Mouse (Mus musculus) urinary bladder, postnatal 25 days (tissue): ENCODE measurements at regions not wholly inside any gene's neighbourhood (a gene's known extent, or its start where the extent isn't known, plus 50 kb on each side); places are given as distances from the start of the nearest gene placed in this dataset.

Experiments used
- DNase-seq: peaks from one replicate; pipeline ENCODE4 v3.0.0; 2022; ENCODE audit warnings: low spot score

GRCm38 (mm10) chr7:40670401-40670800, 227.7 kb upstream of the Vstm2b start:
- no peak for DNase-seq

DNA sequence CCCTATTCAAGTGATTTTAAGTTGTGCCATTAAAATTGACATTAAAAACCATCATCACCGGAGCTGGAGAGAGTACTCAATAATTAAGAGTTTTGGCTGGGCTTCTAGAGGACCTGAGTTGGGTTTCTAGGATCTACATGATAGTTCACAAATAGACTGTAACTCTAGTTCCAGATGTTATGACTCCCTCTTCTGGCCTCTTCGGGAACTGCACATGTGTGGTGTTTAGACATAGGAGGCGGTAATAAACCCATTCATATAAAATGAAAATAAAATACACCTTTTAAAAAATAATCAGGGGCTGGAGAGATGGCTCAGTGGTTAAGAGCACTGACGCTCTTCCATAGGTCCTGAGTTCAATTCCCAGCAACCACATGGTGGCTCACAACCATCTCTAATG, 227.1 kb upstream of the Vstm2b start:
- DNase-seq: no peak

DNA sequence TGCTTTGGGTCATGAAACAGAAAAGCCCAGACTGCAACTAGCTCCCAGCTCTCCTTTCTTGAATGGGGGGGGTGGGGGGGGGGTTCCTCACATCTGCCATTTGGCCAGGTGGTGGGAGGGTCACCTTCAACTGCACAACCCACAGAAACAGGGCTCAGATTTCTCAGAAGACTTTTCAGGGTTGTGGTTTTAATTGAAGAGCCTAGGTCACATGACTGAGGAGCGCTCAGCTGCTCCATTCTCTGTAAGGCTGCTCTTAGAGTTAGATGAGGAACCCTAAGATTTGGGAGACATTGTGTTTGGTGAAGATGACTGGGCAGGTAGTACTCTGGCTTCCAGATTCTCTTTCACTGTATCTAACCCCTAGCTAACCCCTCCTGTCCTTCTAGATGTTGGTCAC, 225.8 kb upstream of the Vstm2b start:
- no peak for DNase-seq

- no peak for DNase-seq
Measured at GRCm38 (mm10) chr7:40674397-40674796, 223.7 kb upstream of the Vstm2b start.

GRCm38 (mm10) chr7:40677601-40678000, 220.5 kb upstream of the Vstm2b start:
- DNase-seq: no peak

DNA sequence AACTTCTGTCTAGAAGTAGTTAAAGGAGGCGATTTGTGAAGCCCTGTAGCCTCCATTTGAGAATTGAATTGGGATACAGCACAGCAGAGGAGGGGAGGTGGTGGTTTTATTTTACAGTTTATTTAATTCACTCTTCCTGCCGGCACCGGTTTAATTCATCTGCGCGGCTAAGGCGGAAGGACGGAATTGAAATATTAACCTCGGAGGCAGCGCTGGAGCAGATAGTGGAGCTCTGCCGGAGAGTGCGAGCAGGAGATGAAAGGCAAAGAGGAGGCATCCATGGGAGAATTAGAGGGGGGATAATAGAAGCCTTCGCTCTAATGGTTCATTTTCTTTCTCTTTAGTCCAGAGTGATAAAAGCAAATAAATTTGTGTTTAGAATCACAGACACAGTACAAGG, 217.6 kb upstream of the Vstm2b start:
- DNase-seq: no peak

DNA sequence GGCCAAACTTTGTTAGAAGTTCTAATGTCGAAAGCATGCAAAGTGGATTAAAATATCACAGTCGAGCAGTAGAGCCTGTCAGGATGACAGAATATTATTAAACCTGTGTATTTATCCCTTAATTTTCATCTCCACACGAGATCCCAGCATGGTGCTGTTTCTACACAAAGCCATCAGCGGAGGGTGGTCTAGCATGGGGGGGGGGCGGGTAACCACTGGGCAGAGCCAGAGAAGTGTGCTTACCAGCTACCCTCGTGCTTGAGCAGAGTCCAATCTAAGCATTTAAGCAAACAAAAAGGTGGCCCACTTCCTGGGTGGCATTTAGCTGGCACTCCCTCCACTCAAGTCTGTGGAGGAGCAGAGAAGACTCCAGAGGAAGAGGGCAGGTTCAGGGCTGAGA, 217.1 kb upstream of the Vstm2b start:
- DNase-seq: no peak

DNA sequence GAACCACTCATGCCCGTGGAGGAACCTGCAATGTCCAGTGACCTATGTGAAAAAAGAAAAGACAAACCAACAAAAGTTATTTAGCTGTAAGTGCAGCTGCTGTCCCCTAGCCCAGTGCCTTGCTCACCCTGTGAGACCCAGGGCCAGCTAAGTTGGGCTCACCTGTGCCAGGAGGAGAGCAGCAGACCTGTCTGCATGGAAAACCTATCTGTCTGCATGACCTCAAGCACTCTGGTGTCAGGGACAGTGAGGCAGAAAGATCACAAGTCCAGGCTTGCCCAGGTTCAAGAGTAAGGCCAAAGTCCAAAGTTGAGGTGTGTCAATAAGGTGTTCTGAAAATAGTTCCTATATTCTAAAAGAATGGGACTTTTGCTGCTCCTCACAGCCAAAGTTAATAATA, 215.0 kb upstream of the Vstm2b start:
- no peak for DNase-seq

DNA sequence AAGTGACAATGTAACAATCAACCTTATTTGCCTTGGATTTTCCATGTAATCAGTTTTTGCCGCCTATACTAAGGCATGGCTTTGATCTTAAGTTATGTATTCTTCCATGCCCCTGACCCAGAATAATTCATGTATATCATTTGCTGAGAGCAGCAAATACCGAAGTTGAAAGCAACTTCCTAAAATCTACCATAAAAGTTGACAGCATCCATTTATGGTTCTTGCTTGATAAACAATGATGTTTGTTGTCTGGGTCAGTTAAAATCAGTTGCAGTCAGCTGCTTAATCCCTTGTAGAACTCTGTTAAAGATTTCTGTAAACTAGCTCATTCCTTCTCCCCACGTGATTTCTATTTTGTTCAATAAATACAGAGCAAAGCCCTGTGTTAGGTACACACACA, 214.5 kb upstream of the Vstm2b start:
- no peak for DNase-seq

DNA sequence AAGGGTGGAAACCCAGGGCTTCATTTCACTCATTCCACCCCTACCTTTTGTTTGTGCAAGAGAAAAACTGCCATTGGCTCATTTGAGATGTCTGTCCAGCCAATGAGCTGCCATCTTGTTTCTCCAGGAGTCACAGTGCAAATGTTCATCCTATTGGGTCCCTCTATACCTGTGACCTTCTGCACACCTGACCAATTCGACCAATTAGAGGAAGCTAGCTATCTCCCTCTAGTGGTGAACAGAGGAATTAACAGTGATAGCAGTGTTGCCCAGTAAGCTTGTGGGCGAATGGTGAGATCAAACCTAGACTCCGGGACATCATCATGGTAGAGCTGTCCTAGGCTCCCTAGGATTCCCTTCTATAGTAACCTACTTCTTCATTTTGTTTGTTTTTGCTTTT, 211.1 kb upstream of the Vstm2b start:
- DNase-seq: no peak

GRCm38 (mm10) chr7:40688546-40688945, 209.6 kb upstream of the Vstm2b start:
- no peak for DNase-seq

GRCm38 (mm10) chr7:40693755-40694154, 204.4 kb upstream of the Vstm2b start:
- DNase-seq: no peak

DNA sequence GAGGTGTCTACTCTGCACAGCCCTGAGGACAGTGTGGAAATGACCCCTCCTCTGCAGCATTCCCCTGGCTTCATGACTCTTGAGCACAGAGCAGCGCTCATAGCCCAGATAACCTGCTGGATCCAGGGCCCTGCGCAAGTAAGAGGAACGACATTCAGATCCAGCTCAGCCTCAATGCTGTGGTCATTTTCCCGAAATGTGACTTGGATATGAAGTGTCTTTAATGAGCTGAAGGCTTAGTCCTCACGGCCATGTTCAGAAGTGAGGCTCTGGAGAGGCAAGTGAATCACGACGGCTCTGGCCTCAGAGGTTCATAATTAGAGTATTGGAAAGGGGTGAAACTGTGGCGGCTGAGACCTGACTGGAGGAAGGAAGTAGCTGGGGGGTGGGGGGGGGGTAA, 200.6 kb upstream of the Vstm2b start:
- no peak for DNase-seq

GRCm38 (mm10) chr7:40698309-40698708, 199.8 kb upstream of the Vstm2b start:
- no peak for DNase-seq

DNA sequence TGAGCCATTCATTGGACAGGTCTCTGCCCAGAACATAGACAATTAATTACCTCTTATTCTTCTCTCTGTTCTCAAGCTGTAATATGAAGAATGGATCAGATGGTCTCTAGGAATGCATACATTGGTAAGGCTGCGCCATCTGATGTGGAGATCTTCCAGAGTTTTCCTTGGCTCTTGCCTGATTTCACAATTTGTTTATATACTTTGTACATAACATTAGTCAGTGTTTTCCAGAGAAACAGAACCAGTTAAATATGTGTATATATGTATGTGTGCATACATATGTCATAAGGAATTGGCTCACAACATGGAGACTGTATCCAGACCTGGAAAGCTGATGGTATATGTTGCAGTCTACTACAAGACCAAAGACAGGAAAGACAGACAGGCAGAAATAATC, 198.5 kb upstream of the Vstm2b start:
- no peak for DNase-seq

DNA sequence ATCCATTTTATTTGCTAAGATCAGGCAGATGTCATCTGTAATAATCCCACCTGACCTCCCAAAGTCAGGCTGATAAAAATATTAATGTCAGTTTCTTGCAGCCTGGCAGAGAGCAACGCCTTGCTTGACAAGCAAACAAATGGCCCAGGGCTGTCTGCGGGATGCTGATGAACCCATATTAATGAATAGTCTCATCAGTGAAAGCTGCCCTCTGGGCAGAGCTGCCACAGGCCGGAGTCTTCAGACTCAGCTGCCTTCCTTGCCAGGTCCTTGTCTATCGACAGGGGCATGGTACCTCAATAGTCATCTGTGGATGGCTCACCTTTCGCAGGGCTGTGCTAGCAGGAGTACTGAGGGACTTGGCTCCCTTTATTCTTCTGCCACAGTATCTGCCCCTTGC, 197.5 kb upstream of the Vstm2b start:
- no peak for DNase-seq

- no peak for DNase-seq
Measured at GRCm38 (mm10) chr7:40702191-40703045, 195.7 kb upstream of the Vstm2b start.

- no peak for DNase-seq
Measured at GRCm38 (mm10) chr7:40708231-40708630, 189.9 kb upstream of the Vstm2b start.

- DNase-seq: no peak
Measured at GRCm38 (mm10) chr7:40717991-40718390, 180.1 kb upstream of the Vstm2b start.

GRCm38 (mm10) chr7:40736971-40737468, 161.1 kb upstream of the Vstm2b start:
- no peak for DNase-seq

- no peak for DNase-seq
Measured at GRCm38 (mm10) chr7:40737496-40737895, 160.6 kb upstream of the Vstm2b start.

- DNase-seq: no peak
Measured at GRCm38 (mm10) chr7:40738174-40738573, 160.0 kb upstream of the Vstm2b start.

DNA sequence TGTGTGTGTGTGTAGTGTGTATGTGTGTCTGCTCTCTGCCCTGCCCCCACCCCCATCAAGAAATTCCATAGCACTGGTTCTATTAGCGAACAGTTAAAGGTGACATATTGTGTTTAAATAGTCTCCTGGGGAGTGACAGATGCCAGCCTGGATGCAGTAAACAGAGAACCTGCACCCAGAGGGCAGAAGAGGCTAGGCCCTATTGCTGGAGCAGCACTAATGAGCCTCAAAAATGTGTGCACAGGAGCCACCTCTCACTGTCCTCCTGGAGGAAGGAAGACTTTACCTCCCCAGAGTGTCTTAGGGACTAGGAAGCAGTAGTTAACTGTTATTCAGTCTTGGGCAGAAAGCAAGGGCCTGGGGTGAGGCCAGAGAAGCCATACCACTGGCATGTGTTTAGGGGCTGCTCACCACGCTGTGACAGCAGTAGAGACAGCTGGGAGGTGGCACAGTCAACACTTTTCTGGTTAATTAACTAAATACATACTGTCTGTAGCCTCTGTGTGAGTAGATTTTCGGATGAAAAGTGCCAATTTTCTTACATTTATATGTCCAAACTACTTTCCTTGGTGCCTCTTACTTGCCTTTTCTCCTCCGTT, 155.5 kb upstream of the Vstm2b start:
- DNase-seq: no peak

GRCm38 (mm10) chr7:40751779-40752178, 146.3 kb upstream of the Vstm2b start:
- DNase-seq: no peak
